Mouse (Mus musculus) adrenal gland, postnatal 14 days (tissue): Measurements from ENCODE around the gene Prmt8. TPM values are rescaled to one million over a fixed set of nuclear protein-coding genes. Genes with fewer than 3 reads are reported as not detected.
A peak's percentile ranks its signal among the peaks of the same experiment; 100 is the strongest.

ENCODE experiments used
- DNase-seq: peaks from one replicate; pipeline ENCODE4 v3.0.0; 2021; ENCODE audit warnings: mixed read lengths
- microRNA-seq, 2 experiments: library from miRNA; unstranded; fragments of <30 nt; microRNA quantifications; one replicate each; pipeline ENCODE4 v1.2.0; 2021
- total RNA-seq: library from RNA; stranded (reverse); gene quantifications from 2 replicates; pipeline ENCODE4 v1.2.3, GENCODE M21; 2021

The Prmt8 gene
- total RNA-seq, 1 experiment from 2014 or later, result not detected

DNA sequence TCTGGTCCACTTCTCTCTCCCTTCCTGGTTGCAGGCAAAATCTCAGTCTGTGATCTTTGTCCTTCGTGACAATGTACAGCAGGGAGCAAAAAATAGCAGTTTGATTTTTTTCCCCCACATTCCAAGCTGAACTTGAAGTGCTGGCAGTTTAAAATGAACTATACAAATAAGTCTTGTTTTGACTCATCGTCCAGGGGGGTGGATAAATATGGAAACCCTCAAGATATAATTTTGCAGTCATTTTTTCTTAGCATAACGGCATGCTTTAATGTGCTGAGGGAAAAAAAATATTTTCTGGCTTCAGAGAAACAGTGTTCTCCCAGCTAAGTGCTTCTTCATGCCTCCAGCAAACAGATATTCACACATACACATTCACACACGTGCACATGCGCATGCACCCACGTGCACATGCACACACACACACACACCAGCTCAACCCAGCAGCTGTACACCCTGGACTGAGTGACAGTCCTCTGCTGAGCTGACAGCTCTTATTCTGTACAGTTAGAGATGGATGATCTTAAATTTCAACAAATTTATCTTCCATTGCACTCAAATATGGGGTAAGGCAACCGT lies 107.5 kb downstream of the Prmt8 start:
- DNase-seq, result no peak

DNA sequence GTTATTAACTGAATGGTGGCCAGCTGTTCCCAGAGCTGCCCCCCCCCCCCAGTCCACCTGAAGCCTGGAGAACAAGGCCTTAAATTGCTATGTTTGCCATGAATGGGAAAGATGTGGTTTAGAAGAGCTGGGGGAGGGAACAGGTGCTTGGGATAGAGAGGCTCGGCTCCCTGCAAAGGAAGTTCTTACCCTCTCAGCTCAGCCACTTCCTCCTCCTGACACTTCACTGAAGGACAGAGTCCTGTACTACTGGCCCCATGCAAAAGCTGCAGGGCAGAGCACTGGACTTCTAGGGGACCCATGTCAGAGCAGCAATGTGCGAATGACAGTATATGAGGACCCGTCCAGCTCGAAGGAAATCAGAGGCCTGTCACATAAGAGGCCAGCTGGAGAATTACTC lies 109.3 kb downstream of the Prmt8 start:
- no peak for DNase-seq

DNA sequence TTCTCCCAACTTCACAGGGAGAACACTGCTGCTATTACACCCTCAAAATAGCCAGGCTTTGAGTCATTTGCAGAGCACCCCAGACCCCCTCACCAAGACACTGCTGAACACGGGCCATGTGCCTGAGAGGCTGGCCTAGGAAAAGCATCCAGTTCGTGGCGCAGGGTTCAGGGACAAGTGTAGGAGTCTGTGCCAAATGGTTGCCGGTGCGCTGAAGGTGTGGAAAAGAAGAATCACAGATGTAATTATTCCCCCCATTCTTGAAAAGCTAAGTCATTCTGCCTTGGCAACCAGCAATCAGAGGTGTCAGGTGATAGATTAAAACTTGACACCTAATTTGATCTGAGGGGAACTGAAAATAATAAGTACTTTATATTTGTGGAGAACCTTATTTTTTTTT lies 109.8 kb downstream of the Prmt8 start:
- DNase-seq, result no peak

DNA sequence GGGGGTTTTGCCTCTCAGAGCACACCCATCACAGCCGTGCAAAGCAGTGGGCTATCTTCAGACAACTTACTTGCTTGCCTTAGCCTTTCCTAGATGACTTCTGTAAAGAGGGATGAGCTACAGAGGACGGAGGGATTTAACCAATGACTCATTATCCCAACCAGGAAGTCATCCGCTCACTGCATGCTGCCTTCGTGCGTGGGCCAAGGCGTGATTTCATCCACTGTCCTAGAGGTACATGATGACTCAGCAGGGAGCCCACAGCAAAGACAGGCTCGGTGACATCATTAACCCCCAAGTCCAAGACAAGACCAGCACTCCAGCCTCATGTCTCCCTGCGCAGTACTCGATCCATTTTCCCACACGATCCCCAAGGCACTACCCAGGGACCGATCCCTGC lies 112.1 kb downstream of the Prmt8 start:
- peak; percentile 12 for DNase-seq

DNA sequence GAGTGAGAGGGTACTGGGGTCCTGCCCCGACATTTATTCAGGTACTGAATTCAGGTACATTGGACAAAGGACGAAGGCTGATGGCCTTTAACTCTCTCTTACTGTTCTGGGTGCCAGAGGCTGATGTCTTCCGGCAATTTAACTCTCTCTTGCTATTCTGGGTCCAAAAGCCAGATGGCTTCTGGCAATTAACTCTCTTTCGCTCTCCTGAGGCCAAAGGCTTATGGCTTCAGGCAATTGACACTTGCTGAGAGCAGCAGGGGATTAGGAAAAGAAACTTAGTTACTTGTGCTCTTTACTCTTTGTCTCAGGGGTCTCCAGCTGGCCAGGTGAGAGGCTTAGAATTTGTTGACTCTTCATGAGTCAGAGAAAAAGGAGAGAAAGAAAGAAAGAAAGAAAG lies 113.3 kb downstream of the Prmt8 start:
- no peak for DNase-seq

DNA sequence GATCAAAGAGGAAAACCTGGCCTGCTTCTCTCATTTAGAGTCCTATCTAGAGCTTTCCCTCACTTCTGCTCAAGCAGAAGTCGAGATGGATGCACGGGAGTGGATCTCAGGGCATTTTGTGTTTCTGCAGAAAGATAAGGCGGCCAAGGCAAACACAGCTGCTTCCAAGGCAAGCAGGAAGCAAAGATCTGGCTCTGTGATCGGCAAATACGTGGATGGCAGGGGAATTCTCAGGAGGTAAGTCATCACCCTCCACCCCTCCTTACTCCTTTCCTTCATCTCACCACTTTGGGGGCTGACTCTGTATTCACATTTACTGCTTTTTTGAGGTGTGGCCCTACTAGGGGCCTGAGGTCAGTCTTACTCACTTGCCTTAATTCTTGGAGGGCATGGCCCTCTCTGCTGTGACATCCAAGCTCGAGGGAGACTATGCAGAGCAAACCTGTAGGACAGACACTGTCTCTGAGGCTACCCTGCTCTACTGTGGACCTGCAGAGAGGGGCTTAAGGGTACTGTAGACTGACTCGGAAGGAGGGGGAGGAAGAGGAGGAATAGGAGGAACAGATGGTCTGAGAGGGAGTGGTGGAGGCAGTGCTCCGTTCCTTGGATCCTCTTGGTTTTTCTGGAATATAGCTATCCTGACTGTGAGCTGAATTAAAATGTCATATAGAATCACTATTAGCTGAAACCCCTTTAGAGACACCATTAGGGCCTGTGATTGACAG lies 128.0 kb downstream of the Prmt8 start:
- DNase-seq, result no peak

Small RNA genes within 50 kb of the gene (microRNA-seq; reads per million reads assigned to microRNA genes)
- gene Mir7233, result 0 reads per million in 2 experiments

Other genes starting within 250 kb of the Prmt8 start
- gene Cracr2a, start 208.1 kb downstream of the Prmt8 start, total RNA-seq, result 1.0 and 3.6 TPM in 2 replicates
- gene Tspan11, start 118.1 kb upstream of the Prmt8 start, total RNA-seq, result 4.5 and 5.2 TPM in 2 replicates